Mouse (Mus musculus) spleen, adult 2 months (tissue): ENCODE results near the gene Mcub.

Experiments used
- CTCF ChIP-seq: fragments of 200-500 bp; IDR thresholded peaks from 2 replicates; pipeline ENCODE4 v1.5.1; 2011; ENCODE audit warnings: mild to moderate bottlenecking, inconsistent platforms; ENCODE audit not compliant: insufficient read depth, insufficient read length, insufficient replicate concordance; ENCODE audit errors: extremely low read depth
- POLR2A ChIP-seq: fragments of 200-500 bp; IDR thresholded peaks from 2 replicates; pipeline ENCODE4 v1.6.1; 2011; ENCODE audit warnings: low read depth, low read length, inconsistent platforms

- TF ChIP-seq CTCF: no peak
- TF ChIP-seq POLR2A: no peak
Observed at GRCm38 (mm10) chr3:129970529-129971515, 816 bp upstream of the Mcub start.
